Mouse (Mus musculus): ENCODE data around the gene Sema6c.

DNA sequence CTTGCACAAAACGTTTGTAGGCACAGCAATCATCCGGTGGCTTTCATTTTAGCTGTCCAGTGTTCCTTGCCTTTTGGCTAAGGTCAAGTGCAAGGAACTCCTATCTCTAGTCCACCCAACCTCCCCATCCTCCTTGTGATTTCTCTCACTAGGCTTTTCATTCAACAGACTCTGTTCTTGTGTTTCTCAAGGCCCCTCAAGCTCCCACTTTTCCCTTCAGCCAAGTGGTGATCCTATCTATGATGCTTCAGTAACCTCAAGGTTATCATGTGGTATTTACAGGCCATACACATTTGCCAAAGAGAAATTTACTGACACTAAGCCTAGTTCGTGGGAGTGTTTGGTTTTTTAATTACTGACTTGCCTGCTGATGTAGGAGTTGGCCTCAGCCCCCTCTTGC lies 19.6 kb downstream of the Sema6c start:
- TF ChIP-seq POLR2A (IDR thresholded peaks at IDR 0.05; ENCODE audit: control insufficient read depth, low read depth, low read length) (no peak), CTCF (IDR thresholded peaks at IDR 0.05; ENCODE audit: control insufficient read depth, insufficient read depth, insufficient replicate concordance, low read depth, low read length) (no peak)

Measured in testis, adult 2 months (tissue).